Mouse (Mus musculus): Measurements from ENCODE around the gene Slc30a5.

DNA sequence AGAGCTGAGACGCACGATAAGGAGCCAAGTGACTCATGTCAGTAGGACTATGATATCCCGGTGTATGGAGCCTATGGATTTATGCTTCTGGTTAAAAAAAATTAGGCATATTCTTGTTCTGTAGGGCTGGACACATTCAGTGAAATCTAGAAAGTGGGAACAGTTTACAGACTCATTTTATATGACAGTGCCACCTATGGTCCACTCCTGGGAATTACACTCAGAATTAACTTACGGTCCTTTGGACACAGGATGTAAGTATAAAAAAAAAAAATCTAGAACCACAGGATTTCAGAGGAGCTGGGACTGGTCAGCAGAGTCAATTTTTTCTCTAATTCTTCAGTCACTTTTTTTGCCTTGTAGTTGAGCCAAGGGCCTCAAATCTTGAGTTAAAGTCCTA lies 20.9 kb upstream of the Slc30a5 start:
- TF ChIP-seq POLR2A (IDR thresholded peaks at IDR 0.05; ENCODE audit: insufficient read depth, low read depth, low read length) = no peak
- TF ChIP-seq CTCF (IDR thresholded peaks at IDR 0.05; ENCODE audit: insufficient read depth, low read depth, low read length) = no peak
